Mouse (Mus musculus) T-cell, adult 2 months (primary cell): ENCODE measurements around the gene Aurka.

ENCODE experiments used
- DNase-seq: peaks from one replicate; pipeline ENCODE4 v3.0.0; 2022; ENCODE audit warnings: low spot score

Gene Aurka

DNA sequence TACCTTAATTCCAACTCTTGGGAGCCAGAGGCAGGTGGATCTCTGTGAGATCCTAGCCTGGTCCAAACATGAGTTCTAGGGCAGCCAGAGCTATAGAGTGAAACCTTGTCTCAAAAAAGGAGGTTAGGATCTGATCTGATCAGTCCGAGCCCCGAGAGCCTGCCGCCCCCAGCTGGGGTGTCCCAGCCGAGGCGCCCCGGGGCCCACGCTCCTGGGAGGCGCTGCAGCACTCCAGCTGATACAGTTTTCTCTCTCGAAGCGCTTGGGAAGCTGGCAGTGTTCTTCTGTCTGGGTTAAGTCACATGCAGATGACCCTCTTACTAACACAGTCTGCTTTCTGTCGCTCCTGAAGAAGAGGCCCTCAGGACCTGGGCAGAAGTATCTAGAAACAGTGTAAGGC lies 11.0 kb upstream of the Aurka start:
- no peak for DNase-seq

DNA sequence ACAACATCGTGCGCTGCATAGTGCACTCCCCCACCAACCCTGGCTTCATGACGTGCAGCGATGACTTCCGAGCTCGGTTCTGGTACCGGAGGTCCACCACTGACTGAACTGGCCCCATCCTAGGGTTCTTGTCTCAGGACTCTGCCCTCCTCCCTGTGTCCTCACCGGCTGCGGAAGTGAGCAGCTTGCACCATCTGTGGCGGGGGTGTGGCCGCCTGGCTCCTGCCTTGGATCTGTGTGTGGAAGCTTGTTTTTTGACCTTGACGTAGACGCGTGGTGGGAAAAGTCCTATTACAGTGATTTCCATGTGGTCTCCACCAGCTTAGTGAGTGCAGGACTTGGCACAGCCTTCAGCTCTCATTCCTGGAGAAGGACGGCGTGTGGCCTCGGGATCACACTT lies 10.2 kb upstream of the Aurka start:
- no peak for DNase-seq

DNA sequence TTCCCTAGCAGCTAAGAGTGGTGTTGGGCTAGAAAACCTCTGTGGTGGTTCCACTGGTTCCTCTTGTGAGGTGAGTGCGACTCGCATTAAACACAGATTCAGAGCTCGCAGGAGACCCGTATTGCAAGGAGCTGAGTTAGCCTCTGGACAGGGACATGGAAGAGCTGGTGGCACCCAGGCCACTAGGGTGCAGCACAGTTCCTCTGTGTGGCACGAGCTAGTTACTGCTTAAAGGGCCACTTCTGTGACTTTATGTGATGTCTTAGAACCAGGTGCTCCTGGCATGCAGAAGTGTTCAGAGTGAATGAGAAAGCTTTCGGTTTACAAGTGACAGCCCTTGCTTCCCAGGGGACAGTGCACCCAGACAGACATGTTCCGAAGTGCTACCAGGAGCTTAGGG lies 8.0 kb upstream of the Aurka start:
- peak; percentile 56 for DNase-seq

DNA sequence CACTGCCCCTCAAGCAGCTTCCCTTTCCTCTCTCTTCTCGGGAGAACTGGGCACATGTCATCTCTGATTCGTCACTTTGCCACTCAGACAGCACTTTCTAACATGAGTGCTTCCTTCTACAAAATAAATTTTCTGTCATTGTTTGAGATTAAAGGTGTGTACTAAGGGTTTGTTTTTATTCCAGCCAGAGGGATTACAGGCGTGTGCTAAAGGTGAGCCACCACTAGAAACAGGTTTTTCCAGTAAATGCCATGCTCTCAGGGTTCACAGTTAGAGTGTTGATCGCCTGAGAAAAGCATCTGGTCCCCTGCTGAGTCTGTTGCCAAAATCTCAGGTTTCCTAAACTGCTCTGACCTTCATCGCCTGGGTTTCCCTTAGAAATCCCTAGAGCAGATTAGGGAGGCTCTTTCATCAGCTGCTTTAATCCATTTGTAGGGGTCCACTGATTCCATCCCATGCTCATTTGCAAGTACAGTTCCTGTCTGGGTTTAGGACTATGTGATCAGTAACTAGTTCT lies 6.7 kb upstream of the Aurka start:
- DNase-seq: no peak

DNA sequence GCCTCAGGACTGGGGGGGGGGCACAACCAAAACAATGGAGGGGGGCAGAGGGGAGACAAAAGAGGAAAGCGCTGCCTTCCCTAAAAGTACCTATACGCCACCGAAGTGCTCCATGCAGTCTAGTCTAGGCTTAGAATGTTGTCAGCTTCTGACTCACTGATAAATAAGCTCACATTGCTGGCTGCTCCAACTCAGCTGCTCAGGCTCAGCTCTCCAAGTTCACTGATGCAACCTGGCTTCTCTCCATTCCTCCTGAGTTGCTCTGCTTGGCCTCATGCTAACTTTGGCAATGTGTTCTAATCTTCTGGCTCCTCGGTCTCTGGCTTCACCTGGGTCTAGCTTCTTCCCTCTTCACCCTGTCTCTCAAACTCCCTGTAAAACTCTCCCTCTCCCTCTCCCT lies 6.2 kb upstream of the Aurka start:
- DNase-seq: no peak

DNA sequence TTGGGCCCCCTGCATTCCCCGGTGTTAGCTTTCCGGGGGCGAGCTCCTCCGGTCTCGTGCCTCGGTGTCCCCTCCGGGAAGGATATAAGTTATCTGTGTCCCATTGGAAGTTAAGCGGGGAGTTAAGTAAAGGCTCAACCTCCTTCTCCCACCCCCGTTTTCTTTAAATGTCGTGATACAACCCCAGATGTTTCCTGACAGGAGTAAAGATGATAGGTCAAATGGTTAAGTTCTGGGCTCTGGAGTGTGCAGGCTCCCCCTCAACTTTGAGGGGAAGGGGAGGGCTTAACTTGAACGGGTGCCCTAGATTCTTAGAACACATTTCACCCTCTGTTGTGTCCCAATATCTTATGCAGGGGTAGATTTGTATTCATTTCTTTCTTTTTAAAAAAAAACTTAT lies 923 bp upstream of the Aurka start:
- no peak for DNase-seq

DNA sequence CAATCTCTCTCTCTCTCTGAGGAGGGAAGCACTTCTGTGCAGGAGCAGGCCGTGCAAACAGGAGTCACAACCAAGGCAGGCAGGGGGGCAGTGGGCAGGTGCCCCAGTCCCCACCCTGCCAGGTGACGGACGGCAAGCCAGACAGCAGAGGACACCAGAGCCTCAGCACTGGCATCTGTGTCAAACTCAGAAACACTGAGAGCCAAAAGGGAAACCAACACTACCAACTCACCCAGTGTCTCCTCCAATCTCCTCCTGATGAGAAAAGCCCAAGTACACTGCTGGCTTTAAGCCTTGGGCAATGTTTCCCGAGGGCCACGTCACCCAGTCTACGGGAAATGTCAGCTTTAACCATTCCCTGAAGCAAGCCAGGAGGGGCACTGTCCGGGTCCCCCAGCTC lies 7.2 kb downstream of the Aurka start:
- DNase-seq: no peak

DNA sequence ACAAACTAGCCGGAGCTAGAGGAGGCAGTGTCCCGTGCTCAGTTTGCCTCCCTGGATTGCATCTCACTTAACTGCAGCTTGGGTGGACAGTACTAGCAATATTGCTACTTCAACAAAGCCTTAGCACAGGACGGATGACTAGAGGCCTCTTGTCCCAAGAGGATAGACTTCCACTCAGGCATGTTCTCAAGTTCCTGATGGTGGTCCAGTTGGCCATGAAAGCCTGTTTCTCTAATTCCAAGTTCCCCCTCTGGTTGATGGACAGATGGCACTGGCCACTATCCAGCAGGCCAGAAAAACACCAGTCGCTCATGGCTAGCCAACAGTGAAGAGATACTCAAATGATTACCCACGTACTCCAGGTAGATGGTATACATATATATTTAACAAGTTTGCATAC lies 14.5 kb downstream of the Aurka start:
- no peak for DNase-seq

DNA sequence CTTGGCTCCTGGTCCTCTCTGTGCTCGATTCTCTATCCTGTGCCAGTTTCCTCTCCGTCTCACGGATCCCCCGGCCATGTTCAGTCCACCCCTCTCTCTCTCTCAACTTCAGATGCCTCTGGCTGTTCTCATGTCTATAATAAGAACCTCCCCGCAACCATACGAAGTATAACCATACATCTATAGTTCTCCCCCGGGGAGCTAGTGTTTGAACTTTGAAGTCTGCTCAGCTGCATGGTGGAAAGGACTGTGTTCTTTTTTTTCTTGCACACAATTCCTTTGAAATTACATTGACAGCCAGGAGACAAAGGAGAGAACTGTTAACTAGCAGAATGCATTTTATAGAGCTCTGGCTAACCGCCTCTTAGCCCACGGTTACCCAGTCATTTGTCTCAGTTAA lies 15.6 kb downstream of the Aurka start:
- DNase-seq: no peak

DNA sequence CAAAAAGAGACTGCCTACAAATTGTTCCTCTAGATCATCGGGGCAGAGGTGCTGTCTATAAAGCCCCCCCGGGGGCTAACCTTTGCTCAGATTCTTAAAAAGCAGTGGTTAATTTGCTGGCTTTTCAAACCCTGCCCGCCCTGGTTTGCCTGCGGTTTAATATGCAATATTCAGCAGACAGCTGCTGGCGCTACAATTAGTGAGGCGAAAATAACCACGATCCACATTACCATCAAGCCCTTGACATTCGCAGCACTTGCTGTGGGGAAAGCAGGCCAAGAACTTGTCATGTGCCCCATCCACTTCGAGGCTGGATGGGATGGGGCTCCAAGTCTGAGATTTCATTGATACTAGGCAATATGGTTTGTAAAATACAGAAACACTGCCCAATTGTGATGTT lies 17.1 kb downstream of the Aurka start:
- no peak for DNase-seq

DNA sequence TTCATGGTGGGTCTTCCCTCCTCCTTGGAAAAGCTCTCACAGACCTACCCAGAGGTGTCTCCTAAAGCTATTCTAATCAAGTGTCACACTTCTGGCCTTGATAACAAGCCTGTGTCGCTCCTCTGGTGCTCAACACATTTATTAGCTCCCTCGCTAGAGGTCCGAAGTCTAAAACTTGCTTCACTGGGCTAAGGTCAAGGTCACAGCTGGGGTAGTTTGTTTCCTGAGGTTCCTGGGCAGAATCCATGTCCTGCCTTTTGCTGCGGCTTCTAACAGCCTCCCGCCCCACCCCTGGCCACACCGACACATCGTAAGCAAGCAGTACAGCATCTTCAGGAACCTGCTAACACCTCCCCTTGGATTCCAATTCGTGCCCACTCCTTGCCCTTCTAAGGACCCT lies 19.6 kb downstream of the Aurka start:
- DNase-seq: no peak

DNA sequence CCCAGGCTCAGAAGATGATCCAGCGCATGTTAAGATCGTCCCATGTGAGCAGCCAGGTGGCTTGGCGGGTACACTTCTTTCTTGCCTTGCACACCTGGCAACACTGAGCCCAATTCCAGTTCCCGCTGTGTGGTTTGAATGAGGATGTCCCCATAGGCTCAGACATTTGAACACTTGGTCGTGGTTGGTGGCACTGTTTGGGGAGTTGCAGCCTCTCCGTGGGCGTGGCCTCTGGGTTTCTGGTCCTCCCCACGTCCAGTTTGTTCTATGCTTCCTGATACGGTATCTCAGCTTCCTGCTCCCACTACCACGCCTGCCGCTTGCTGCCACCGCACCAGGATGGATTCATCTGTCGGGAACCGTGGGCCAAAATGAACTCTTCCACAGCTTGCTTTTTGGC lies 20.6 kb downstream of the Aurka start:
- no peak for DNase-seq

DNA sequence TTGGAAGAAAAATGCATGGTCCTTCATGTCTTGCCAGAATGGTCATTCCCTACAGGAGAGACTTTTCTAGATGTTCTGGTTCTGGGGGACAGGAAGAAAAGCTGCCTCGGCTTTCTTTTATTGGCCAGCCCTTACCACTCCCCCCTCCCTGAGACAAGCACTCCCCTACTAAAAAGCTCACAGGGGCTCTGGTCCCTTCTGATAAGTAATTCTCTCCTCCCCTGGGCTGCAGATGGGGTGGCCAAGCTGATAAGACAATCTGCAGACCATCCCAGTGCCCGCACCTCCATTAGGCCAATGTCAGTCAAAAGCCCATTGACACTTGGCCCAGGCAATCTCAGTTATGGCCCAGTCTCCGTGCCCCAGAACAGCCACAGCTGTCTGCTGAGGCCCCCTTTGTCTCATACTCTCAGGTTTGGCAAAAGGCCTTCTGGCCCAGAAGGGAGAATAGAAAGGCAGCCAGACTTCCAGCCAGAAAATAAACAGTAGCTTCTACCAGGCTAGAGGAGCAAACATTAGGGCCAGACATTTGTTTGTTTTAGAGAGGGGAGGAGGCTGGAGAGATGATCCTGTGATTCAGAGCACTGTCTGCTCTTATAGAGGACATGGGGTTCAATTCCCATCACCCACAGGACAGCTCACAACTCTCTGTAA lies 21.9 kb downstream of the Aurka start:
- DNase-seq: no peak

DNA sequence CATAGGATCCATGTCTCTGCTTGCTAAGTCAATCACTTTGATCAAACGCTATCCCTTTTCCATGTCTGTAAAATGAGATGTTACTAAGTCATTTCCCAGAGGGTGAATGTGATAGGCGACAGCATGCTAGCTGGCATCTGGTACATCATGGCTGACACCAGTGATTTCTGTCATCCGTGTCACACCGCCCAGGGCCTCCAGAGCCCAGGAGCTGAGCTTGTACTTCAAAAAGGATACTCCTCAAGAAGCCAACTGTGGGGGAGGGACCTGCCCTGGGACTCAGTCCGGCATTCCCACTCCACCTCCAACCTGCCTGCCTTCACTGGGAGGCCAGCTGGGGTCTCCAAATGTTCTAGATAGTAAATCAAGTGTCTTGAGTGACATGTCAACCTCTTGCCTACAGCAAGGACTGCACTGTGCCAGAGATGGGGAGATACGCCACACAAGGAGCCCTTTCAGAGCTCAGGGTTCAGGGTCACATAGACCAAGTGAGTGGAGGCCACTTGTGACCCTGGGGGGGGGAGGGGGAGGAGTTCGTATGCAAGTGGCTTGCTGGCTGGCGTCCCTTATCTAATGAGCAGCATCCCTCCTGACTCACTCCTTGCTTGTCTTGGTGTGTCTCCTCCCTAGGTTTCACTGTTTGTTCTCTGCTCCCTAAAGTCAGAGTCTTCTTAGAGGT lies 23.3 kb downstream of the Aurka start:
- no peak for DNase-seq

DNA sequence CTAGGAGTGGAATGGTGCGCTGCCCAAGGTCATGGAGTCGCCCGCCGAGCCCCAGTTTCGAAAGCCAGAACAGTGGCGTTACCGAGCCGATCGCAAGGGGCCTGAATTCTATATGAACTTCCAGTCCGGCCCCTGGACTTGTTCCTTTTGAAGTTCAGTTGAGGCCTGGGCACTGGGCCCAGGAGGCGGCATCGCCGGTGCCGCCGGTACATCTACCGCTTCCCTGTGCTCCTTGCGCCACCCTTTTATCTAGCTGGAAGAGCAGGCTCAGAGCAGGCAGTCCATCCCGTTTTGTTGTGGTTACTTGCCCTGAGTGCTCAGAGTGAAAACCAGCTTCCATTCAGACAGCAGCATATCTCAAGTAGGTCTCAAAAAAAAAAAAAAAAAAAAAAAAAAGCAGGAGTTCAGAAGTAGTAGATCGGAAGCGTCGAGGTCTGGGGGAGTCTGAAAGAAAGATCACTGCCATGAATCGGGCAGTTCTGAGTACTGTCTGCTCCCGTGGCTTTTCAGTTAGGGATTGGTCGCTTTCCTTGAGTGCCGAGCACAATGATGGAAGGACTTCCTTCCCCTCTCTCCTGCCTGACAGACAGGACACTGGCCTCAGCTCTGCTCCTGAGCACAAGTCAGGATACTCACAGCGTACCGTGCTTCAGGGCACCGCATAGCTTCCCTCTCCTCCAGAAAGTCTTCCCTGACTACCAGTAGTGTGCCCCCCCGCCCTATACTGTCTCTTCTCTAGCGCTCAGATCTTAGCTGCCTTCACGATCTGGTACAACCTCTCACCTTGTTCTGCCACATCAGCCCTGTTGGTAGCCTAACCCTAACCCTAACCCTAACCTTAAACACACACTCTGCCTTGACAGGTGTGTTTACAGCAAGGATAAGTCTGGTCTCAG lies 24.1 kb downstream of the Aurka start:
- no peak for DNase-seq

DNA sequence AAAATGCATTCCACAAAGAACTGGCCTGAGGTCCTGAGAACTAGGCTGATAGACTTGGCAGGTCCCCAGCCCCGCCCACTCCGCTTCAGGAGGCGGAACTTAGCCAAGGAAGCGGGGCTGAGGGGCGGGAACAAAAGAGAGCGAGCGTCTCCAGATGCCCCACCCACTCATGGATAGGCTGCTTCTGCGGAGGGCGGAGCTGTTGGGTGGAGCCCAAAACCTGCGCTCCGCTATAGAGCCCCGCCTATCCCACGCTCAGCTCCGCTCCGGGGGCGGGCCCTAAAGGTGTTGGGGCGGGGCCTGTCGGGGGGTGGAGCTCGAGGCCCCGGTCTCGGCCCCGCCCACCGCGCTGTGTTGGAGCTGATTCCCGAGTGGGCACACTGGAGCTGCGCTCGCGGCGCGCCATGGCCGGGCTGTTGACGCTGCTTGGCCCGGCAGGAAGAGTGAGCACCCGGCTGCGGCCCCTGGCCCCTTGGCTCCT lies 25.0 kb downstream of the Aurka start, which contains the start of gene Fam210b:
Gene Fam210b (plus strand): TSS at position 308 of the 481 bp plus-strand sequence.
- DNase-seq: peak; percentile 97

DNA sequence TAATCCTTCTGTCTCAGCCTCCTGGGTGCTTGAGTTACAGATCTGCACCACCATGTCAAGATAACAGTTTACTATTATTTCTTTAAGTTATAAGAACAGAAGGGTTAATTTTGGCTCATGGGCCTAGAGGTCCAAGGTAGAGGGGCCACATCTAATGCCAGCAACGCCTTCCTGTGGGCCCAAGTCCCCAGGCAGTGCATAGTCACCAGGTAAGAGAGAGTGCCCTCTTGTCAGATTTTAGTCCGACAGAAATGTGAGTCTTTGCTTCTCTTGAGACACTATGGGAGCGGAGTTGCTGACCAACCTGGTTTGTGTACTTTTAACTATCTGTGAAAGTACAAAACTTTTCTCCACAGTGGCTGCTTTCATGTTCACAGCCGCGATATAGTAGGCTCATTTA lies 25.7 kb downstream of the Aurka start:
- no peak for DNase-seq

DNA sequence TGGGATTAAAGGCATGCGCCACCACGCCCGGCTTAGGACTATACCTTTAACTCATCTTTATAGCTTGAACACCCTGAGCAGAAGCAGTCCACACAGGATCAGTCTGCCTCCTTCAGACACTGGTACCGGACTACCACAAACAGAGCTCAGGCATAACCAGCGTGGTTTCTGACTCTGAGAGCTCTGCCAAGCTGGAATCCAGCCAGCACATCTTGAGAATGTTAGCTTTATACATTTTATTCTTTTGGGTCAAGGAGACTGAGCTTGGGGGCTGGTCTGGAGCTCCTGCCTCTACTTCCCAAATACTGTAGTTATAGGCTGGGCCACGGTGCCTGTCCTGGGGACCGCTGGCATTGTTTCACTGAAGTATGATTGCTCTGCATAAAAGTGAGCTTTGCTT lies 26.6 kb downstream of the Aurka start:
- DNase-seq: no peak

DNA sequence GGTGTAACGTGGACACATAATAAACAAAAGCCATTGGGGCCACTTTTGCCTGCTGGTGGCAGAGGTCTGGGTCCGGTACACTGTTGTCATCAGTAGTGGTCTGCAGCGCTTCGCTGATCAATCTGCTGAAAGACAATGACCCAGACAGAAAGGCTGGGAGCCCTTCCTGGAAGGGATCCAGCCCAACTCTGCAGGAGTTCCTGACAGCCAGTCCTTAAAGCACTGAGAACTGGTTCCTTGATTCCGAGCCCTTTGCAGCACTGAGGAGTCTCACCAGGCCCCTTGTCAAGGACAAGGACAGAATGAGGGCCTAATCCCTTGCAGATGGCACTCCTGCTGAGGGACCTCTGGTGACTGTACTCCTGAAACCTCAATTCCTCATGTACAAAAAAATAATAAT lies 28.7 kb downstream of the Aurka start:
- no peak for DNase-seq

DNA sequence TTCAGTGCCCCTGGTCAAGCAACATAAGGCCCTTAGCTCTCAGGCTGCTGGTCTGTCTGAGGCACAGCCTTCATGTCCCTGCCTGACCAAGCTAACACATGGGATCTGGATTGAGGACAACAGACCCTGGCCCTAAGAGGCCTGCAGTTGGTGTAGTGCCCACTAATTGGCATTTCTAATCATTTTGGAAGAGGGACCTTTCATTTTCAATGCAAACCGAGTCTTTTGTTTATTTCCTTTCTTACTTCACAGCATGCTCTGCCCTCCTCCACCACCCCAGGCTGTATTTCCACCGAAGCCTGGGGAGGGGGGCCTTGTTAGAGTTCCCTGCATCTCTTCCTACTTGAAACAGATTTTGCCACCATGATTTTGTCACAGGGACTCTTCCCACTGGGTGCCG lies 29.4 kb downstream of the Aurka start:
- DNase-seq: no peak

DNA sequence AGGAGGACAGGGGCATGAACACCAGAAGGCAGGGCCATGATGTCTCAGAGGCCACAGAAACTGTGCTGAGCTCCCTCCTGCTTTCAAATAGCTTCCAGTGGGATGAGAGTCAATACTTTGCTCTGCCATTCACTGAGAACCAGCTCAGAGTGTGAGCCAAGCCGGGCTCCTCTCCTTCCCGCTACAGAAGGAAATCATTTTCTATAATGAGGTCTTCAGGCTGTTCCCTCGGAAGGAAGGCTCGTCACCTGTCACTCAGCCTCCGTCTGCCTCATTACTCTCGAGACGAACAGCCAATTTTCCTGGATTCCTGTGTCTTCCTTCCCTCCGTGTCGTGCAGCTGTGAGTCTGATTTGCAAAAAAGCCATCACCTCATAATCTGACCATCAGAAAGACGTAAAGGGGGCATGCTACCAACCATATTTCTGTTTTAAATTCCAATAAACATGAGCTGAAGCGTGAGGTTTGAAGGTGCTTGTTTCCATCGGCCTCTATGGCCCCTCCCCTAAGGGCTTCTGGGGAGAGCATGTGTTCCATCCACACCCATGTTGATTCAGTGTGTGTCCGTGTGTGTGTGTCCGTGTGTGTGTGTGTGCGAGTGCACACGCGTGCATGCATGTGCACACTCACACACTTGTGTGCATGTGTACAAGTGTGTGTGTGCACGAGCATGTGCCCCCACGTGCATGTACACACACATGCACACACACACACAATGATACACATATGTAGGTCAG lies 32.0 kb downstream of the Aurka start:
- DNase-seq: no peak

DNA sequence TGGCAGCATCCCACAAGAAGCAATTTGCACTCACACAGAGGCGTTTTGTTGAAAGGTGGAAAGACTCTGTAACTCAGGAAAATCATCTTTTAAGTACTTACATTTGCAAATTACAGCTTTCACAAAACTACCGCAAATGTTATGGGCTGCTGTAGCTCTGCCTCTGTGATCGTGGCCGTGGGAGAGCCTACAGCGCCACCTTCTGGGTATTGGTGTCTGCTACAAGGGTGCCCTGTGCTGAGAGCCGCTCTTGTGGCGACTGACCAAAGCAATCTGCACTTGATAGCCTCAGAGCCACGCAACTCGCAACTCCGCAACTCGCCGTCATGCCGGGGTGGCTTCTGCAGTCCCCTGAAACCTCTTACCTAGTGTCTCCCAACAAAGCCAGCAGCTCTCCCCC lies 41.2 kb downstream of the Aurka start:
- DNase-seq: no peak
